Mouse (Mus musculus) kidney, embryonic 16.5 days (tissue): ENCODE data around the gene Fbxo21. TPM values are rescaled to one million over a fixed set of nuclear protein-coding genes. Genes with fewer than 3 reads are reported as not detected.
A peak's percentile ranks its signal among the peaks of the same experiment; 100 is the strongest.

Source experiments
- ATAC-seq: fragments of 200-750 bp; cut with Nextera tagmentation; 2 replicates; pipeline ENCODE4 v1.8.0; 2017; ENCODE audit warnings: moderate TSS enrichment; ENCODE audit not compliant: low FRiP score, low TSS enrichment
- H3K27ac ChIP-seq: fragments of 300-500 bp; sonication (generic); 2 replicates; pipeline ENCODE4 v1.5.1; 2014; ENCODE audit warnings: low read length
- H3K27me3 ChIP-seq: fragments of 300-500 bp; sonication (generic); 2 replicates; pipeline ENCODE4 v1.6.1; 2014; ENCODE audit warnings: low read length, control low read depth, mixed read lengths; ENCODE audit not compliant: insufficient read depth
- H3K36me3 ChIP-seq: fragments of 300-500 bp; sonication (generic); 2 replicates; pipeline ENCODE4 v1.6.1; 2014; ENCODE audit warnings: low read length, control low read depth, mixed read lengths; ENCODE audit not compliant: insufficient read depth
- H3K4me1 ChIP-seq: fragments of 300-500 bp; sonication (generic); 2 replicates; pipeline ENCODE4 v1.6.1; 2014; ENCODE audit warnings: low read length, control low read depth, mixed read lengths; ENCODE audit not compliant: insufficient read depth
- H3K4me2 ChIP-seq: fragments of 300-500 bp; sonication (generic); replicated peaks from 2 replicates; pipeline ENCODE4 v1.6.1; 2014; ENCODE audit warnings: low read depth, low read length
- H3K4me3 ChIP-seq: fragments of 300-500 bp; sonication (generic); 2 replicates; pipeline ENCODE4 v1.5.1; 2014; ENCODE audit warnings: mild to moderate bottlenecking, low read length
- H3K9ac ChIP-seq: fragments of 300-500 bp; sonication (generic); replicated peaks from 2 replicates; pipeline ENCODE4 v1.6.1; 2014; ENCODE audit warnings: low read length
- H3K9me3 ChIP-seq: fragments of 300-500 bp; sonication (generic); 2 replicates; pipeline ENCODE4 v1.6.1; 2016; ENCODE audit warnings: low read length, control low read depth
- WGBS: fragments of 180-500 bp; shearing (Covaris S2); extraction: QIAGEN DNeasy Blood & Tissue Kit; methylation state at CpG from one replicate; pipeline ENCODE4 v1.1.7; 2014; 5-methylcytosine and 5-hydroxymethylcytosine counted together
- polyA plus RNA-seq: library from polyadenylated mRNA; unstranded; fragments of >200 nt; fragmentation: Nextera tagmentation; extraction: Ambion mirVana; gene quantifications from 2 replicates; pipeline ENCODE4 v1.2.1, GENCODE M21; 2015

Gene Fbxo21
- polyA plus RNA-seq, 1 experiment from 2014 or later = 85.6 TPM

- Histone ChIP-seq H3K9ac (no peak overlapping the region), H3K4me2 (no peak overlapping the region), H3K27ac (no peak overlapping the region), H3K9me3 (peaks cover 4% of the 10 kb centered on the region; the same call in 1 of the 2 replicates), H3K36me3 (no peaks in the 10 kb centered on the region), H3K4me3 (no peak overlapping the region), H3K4me1 (peaks cover 19% of the 10 kb centered on the region), H3K27me3 (peaks cover 16% of the 10 kb centered on the region)
- 65% methylated on average over 6 of the region's 6 CpGs for WGBS
- ATAC-seq = no peak
Measured at GRCm38 (mm10) chr5:118033740-118034139, 57.2 kb downstream of the Fbxo21 start.

DNA sequence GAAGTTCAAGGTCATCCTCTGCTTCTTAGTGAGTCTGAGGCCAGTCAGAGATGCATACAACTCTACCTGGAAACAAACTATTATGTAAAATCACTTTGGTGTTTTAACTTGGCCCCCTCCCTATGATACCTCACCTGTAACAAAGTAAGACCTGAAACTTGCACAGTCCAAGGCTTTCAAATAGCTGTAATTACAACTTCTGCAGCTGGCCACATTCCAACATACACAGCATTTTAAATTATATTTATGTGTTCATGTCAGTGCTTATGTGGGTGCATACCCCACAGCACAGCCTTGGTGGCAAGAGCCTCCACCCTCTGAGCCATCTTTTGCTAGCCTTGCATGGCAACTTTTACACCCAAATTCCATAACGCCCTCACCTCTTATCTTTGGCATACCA, 58.1 kb downstream of the Fbxo21 start:
- Histone ChIP-seq H3K27me3 (peaks cover 7% of the 10 kb centered on the region; the same call in 1 of the 2 replicates), H3K27ac (no peak overlapping the region), H3K4me1 (peaks cover 12% of the 10 kb centered on the region), H3K4me2 (no peak overlapping the region), H3K36me3 (no peaks in the 10 kb centered on the region), H3K4me3 (no peak overlapping the region), H3K9me3 (peaks cover 4% of the 10 kb centered on the region; the same call in 1 of the 2 replicates), H3K9ac (no peak overlapping the region)
- ATAC-seq = no peak
- 89% methylated on average over 1 of the region's 1 CpGs for WGBS

DNA sequence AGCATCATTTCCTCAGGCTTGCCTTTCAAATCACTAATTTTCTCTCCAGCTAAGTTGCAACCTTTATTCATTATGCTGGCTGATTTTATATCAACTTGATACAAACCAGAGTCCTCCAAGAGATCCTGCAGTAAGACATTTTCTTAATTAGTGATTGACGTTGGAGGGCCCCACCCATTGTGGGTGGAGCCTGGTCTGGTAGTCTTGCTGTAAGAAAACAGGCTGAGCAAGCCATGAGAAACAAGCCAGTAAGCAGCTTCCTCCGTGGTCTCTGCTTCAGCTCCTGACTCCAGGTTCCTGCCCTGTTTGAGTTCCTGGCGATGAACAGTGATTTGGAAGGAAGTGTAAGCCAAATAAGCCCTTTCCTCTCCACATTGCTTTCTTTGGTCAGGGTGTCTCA, 59.3 kb downstream of the Fbxo21 start:
- no peak overlapping the region for H3K4me3 ChIP-seq
- H3K4me2 ChIP-seq = no peak overlapping the region
- ATAC-seq = no peak
- H3K27me3 ChIP-seq = no peaks in the 10 kb centered on the region
- H3K9me3 ChIP-seq = peaks cover 4% of the 10 kb centered on the region; the same call in 1 of the 2 replicates
- no peaks in the 10 kb centered on the region for H3K36me3 ChIP-seq
- no peak overlapping the region for H3K27ac ChIP-seq
- H3K9ac ChIP-seq = no peak overlapping the region
- peaks cover 12% of the 10 kb centered on the region for H3K4me1 ChIP-seq
- WGBS = 61% methylated on average over 3 of the region's 3 CpGs

DNA sequence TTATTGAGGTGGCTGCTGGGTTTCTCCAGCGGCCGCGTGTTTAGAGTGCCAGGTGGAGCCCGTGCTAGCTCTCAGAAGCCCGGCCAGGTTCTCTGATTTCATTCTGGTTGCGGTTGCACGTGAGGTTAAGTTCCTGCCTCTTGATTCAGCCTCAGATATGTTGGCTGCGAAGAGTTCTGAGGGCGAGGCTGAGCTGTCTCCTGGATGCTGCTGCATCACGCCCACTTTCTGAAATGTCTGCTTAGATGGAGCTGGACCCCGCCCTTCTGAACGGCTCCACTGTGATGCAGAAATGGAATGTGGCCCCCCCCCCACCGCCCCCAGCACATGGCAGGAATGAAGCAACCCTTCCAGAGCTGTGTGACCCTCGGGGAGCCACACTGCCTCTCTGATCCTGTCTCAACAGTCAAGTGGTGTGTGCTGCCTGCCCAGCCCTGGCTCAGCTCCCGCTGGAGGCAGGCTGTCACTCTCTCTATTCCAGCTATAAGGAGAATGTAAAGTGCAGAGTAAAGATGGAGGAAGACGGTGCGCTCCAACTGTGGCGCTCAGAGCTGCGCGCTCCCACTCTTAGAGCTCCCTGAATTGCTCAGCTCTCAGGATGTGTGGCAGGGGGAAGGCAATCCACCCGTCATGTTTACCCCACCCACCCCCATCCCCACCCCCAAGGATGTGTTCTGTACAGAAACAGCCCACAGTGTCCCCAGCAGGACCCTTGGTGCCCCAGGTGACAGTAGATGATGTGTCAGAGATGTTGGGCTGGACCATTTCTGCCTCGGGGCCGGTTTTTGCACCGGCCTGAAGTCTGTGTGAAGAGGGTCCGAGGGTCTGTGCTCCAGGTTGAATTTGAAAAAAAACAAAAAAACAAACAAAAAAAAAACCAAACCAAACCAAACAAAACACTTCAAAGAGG, 60.6 kb downstream of the Fbxo21 start:
- Histone ChIP-seq H3K9me3 (peaks cover 4% of the 10 kb centered on the region; the same call in 1 of the 2 replicates), H3K9ac (0 out of 2 replicates have a peak overlapping the region, but pooled peaks have one; percentile 54), H3K27me3 (no peaks in the 10 kb centered on the region), H3K4me1 (peaks cover 12% of the 10 kb centered on the region), H3K4me3 (no peak overlapping the region), H3K36me3 (no peaks in the 10 kb centered on the region), H3K4me2 (peak overlapping the region; percentile 32), H3K27ac (no peak overlapping the region)
- 43% methylated on average over 25 of the region's 25 CpGs for WGBS
- ATAC-seq = no peak; the same call in 1 of the 2 replicates

- no peaks in the 10 kb centered on the region for H3K27me3 ChIP-seq
- 17% methylated on average over 10 of the region's 10 CpGs for WGBS
- 0 out of 2 replicates have a peak overlapping the region, but pooled peaks have one; percentile 54 for H3K9ac ChIP-seq
- no peak overlapping the region for H3K4me3 ChIP-seq
- peaks cover 4% of the 10 kb centered on the region; the same call in 1 of the 2 replicates for H3K9me3 ChIP-seq
- no peaks in the 10 kb centered on the region for H3K36me3 ChIP-seq
- peak; percentile 88 for ATAC-seq
- peak overlapping the region; percentile 32 for H3K4me2 ChIP-seq
- H3K27ac ChIP-seq = no peak overlapping the region
- peaks cover 12% of the 10 kb centered on the region for H3K4me1 ChIP-seq
Measured at GRCm38 (mm10) chr5:118037798-118038484, 61.4 kb downstream of the Fbxo21 start.

GRCm38 (mm10) chr5:118039241-118039668, 62.7 kb downstream of the Fbxo21 start:
- H3K36me3 ChIP-seq = no peaks in the 10 kb centered on the region
- H3K4me1 ChIP-seq = peaks cover 12% of the 10 kb centered on the region
- no peak overlapping the region for H3K4me2 ChIP-seq
- 43% methylated on average over 12 of the region's 12 CpGs for WGBS
- no peak for ATAC-seq
- H3K27ac ChIP-seq = no peak overlapping the region
- no peaks in the 10 kb centered on the region for H3K27me3 ChIP-seq
- H3K4me3 ChIP-seq = no peak overlapping the region
- peaks cover 4% of the 10 kb centered on the region; the same call in 1 of the 2 replicates for H3K9me3 ChIP-seq
- no peak overlapping the region for H3K9ac ChIP-seq

GRCm38 (mm10) chr5:118042599-118042998, 66.1 kb downstream of the Fbxo21 start:
- ATAC-seq = no peak
- Histone ChIP-seq H3K27ac (no peak overlapping the region), H3K4me1 (peaks cover 5% of the 10 kb centered on the region), H3K4me3 (no peak overlapping the region), H3K9ac (no peak overlapping the region), H3K9me3 (no peaks in the 10 kb centered on the region), H3K27me3 (no peaks in the 10 kb centered on the region), H3K4me2 (no peak overlapping the region), H3K36me3 (no peaks in the 10 kb centered on the region)
- WGBS = 88% methylated on average over 6 of the region's 6 CpGs

GRCm38 (mm10) chr5:118043761-118044160, 67.2 kb downstream of the Fbxo21 start:
- no peaks in the 10 kb centered on the region for H3K27me3 ChIP-seq
- no peaks in the 10 kb centered on the region for H3K9me3 ChIP-seq
- H3K4me3 ChIP-seq = no peak overlapping the region
- no peaks in the 10 kb centered on the region for H3K4me1 ChIP-seq
- 88% methylated on average over 4 of the region's 4 CpGs for WGBS
- no peak for ATAC-seq
- no peaks in the 10 kb centered on the region for H3K36me3 ChIP-seq
- H3K4me2 ChIP-seq = no peak overlapping the region
- no peak overlapping the region for H3K9ac ChIP-seq
- no peak overlapping the region for H3K27ac ChIP-seq

GRCm38 (mm10) chr5:118044907-118045306, 68.4 kb downstream of the Fbxo21 start:
- no peak overlapping the region for H3K4me2 ChIP-seq
- H3K27ac ChIP-seq = no peak overlapping the region
- no peaks in the 10 kb centered on the region for H3K36me3 ChIP-seq
- WGBS = 85% methylated on average over 6 of the region's 6 CpGs
- H3K9me3 ChIP-seq = no peaks in the 10 kb centered on the region
- no peak overlapping the region for H3K4me3 ChIP-seq
- no peaks in the 10 kb centered on the region for H3K4me1 ChIP-seq
- no peak for ATAC-seq
- H3K9ac ChIP-seq = no peak overlapping the region
- no peaks in the 10 kb centered on the region for H3K27me3 ChIP-seq
